Mouse (Mus musculus) heart, postnatal 0 days (tissue): ENCODE results near the gene Etv5. TPM values are rescaled to one million over a fixed set of nuclear protein-coding genes. Genes with fewer than 3 reads are reported as not detected.

Experiments used
- ATAC-seq: fragments of 200-750 bp; cut with Nextera tagmentation; 2 replicates; pipeline ENCODE4 v1.8.0; 2017; ENCODE audit warnings: low read depth, moderate number of reproducible peaks, moderate library complexity; ENCODE audit not compliant: insufficient read depth
- DNase-seq: peaks from one replicate; pipeline ENCODE4 v3.0.0-alpha.2; 2016; ENCODE audit warnings: low spot score
- H3K27ac ChIP-seq: fragments of 300-500 bp; sonication (generic); 2 replicates; pipeline ENCODE4 v1.5.1; 2014; ENCODE audit warnings: low read depth, mild to moderate bottlenecking
- H3K27me3 ChIP-seq: fragments of 300-500 bp; sonication (generic); 2 replicates; pipeline ENCODE4 v1.6.1; 2014; ENCODE audit warnings: low read length, mixed read lengths; ENCODE audit not compliant: control insufficient read depth, insufficient read depth
- H3K36me3 ChIP-seq: fragments of 300-500 bp; sonication (generic); replicated peaks from 2 replicates; pipeline ENCODE4 v1.6.1; 2014; ENCODE audit warnings: low read length, mixed read lengths; ENCODE audit not compliant: control insufficient read depth, insufficient read depth
- H3K4me1 ChIP-seq: fragments of 300-500 bp; sonication (generic); 2 replicates; pipeline ENCODE4 v1.6.1; 2014; ENCODE audit warnings: antibody characterized with exemption; ENCODE audit not compliant: control insufficient read depth, insufficient read depth
- H3K4me2 ChIP-seq: fragments of 300-500 bp; sonication (generic); 2 replicates; pipeline ENCODE4 v1.6.1; 2014; ENCODE audit warnings: low read depth, mild to moderate bottlenecking, low read length, moderate library complexity
- H3K4me3 ChIP-seq: fragments of 300-500 bp; sonication (generic); 2 replicates; pipeline ENCODE4 v1.5.1; 2014; ENCODE audit warnings: low read depth, low read length
- H3K9ac ChIP-seq: fragments of 300-500 bp; sonication (generic); replicated peaks from 2 replicates; pipeline ENCODE4 v1.6.1; 2014; ENCODE audit warnings: low read depth, low read length, mixed read lengths
- H3K9me3 ChIP-seq: fragments of 300-500 bp; sonication (generic); replicated peaks from 2 replicates; pipeline ENCODE4 v1.6.1; 2016; ENCODE audit warnings: low read length; ENCODE audit not compliant: control insufficient read depth
- CTCF ChIP-seq: IDR thresholded peaks from 2 replicates; pipeline ENCODE4 v1.5.1; 2016; ENCODE audit warnings: antibody characterized with exemption, control low read depth, low read depth
- EP300 ChIP-seq: IDR thresholded peaks from 2 replicates; pipeline ENCODE4 v1.6.1; 2016; ENCODE audit warnings: antibody characterized with exemption, low read depth
- WGBS: fragments of 180-500 bp; shearing (Covaris S2); extraction: QIAGEN DNeasy Blood & Tissue Kit; methylation state at CpG from one replicate; pipeline ENCODE4 v1.1.7; 2014; 5-methylcytosine and 5-hydroxymethylcytosine counted together
- polyA plus RNA-seq: library from polyadenylated mRNA; unstranded; fragments of >200 nt; fragmentation: Nextera tagmentation; extraction: Ambion mirVana; gene quantifications from 2 replicates; pipeline ENCODE4 v1.2.1, GENCODE M21; 2015
- total RNA-seq: library from RNA; depleted of rRNA; stranded (reverse); fragments of >200 nt; gene quantifications from 2 replicates; pipeline ENCODE4 v1.2.3, GENCODE M21; 2014; ENCODE audit warnings: low replicate concordance

Etv5 gene
- total and polyA plus RNA-seq, 2 experiments from 2014 or later: 7.7 to 14.8 TPM

DNA sequence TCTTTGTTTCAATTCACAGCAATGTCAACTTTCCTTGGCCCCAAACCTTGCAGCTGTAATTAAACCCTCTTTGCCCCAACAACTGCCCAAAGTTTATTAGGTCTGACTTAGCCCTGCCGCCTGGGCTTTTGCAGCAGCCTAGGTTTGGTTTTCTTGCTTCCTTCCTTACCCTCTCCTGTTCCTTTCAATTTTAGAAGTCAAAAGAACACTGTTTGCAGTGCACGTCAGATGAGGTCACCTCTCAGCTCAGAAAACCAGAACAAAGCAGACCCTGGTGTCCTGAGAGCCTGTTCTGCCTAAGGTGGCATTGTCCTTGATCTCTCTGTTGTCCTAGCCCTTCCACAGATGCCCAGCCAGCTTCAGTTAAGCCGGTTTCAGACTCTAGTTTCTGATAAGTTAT, 61.8 kb downstream of the Etv5 start:
- TF ChIP-seq CTCF: no peak
- TF ChIP-seq EP300: no peak
- no peaks in the 10 kb centered on the region; the same call in 1 of the 2 replicates for H3K4me1 ChIP-seq
- H3K9ac ChIP-seq: no peak overlapping the region
- no peaks in the 10 kb centered on the region for H3K27me3 ChIP-seq
- H3K4me3 ChIP-seq: no peak overlapping the region
- no peaks in the 10 kb centered on the region for H3K9me3 ChIP-seq
- 56% methylated on average over 3 of the region's 3 CpGs for WGBS
- H3K36me3 ChIP-seq: no peaks in the 10 kb centered on the region
- no peak for ATAC-seq
- H3K27ac ChIP-seq: no peak overlapping the region
- DNase-seq: no peak
- H3K4me2 ChIP-seq: no peak overlapping the region

DNA sequence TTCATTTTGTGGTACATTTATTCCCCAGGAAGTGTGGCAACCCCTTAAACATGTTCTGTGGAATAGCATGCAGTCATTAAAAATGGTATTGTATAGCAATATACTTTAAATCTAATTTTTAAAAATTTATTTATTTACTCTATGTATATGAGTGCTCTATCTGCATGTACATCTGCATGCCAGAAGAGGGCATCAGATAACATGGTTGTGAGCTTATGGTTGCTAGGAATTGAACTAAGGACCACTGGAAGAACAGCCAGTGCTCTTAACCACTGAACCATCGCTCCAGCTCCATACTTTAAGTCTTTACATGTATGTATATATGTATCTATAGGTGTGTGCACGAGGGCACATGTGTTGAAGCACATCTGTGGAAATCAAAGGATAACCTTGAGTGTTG, 64.6 kb downstream of the Etv5 start:
- no peaks in the 10 kb centered on the region for H3K36me3 ChIP-seq
- no peak overlapping the region for H3K9ac ChIP-seq
- H3K4me2 ChIP-seq: no peak overlapping the region
- no peaks in the 10 kb centered on the region; the same call in 1 of the 2 replicates for H3K4me1 ChIP-seq
- DNase-seq: no peak
- no peak for ATAC-seq
- no peaks in the 10 kb centered on the region for H3K9me3 ChIP-seq
- no peak overlapping the region for H3K4me3 ChIP-seq
- no peaks in the 10 kb centered on the region for H3K27me3 ChIP-seq
- TF ChIP-seq CTCF (no peak), EP300 (no peak)
- WGBS: 81% methylated on average over 2 of the region's 2 CpGs
- no peak overlapping the region for H3K27ac ChIP-seq

DNA sequence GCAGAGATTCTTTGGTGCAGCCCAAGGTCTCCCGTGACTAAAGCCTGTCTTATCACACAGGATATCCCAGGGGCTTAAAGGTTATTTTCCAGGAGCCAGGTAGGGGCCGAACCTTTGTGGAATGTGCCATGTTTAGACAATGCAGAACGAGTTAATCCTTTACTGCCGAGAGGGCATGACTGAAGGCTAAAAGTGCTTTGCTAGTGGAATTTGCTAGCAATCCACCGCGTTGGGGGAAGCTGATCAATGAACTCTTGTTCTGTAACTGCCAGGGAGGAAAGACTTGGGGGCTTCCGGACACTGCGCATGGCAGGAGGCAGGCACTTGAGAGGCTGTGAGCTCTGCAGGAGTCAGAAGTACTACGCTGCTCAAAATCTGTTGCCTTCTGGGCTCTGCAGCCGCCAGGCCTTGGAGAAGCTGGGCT, 66.8 kb downstream of the Etv5 start:
- Histone ChIP-seq H3K4me3 (no peak overlapping the region), H3K4me2 (no peak overlapping the region), H3K9ac (no peak overlapping the region), H3K9me3 (no peaks in the 10 kb centered on the region), H3K36me3 (no peaks in the 10 kb centered on the region), H3K27ac (no peak overlapping the region), H3K27me3 (no peaks in the 10 kb centered on the region), H3K4me1 (no peaks in the 10 kb centered on the region)
- no peak for DNase-seq
- no peak for ATAC-seq
- no peak for TF ChIP-seq CTCF
- TF ChIP-seq EP300: no peak
- 24% methylated on average over 10 of the region's 10 CpGs for WGBS

DNA sequence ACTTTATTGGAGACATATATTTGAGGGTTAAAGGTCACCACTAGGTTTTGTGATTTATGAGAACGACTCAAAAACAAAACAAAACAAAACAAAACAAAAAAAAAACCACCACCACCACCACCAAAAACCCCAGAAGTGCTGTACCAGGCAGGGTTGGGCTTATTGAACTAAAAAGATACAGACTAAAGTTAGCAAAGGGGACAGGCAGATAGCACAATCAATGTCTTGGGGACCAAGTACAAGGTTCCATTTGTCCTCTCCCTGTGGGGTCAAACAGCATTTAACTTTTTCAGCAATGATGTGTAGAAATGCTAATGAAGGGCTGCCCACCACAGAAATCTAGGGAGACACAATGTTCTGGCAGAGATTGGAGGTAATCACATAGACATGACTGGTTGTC, 67.3 kb downstream of the Etv5 start:
- ATAC-seq: no peak
- Histone ChIP-seq H3K4me1 (no peaks in the 10 kb centered on the region), H3K4me3 (no peak overlapping the region), H3K36me3 (no peaks in the 10 kb centered on the region), H3K4me2 (no peak overlapping the region), H3K9ac (no peak overlapping the region), H3K27ac (no peak overlapping the region), H3K9me3 (no peaks in the 10 kb centered on the region), H3K27me3 (no peaks in the 10 kb centered on the region)
- no peak for DNase-seq
- WGBS: 79% methylated on average over 1 of the region's 1 CpGs
- TF ChIP-seq CTCF (no peak), EP300 (no peak)

DNA sequence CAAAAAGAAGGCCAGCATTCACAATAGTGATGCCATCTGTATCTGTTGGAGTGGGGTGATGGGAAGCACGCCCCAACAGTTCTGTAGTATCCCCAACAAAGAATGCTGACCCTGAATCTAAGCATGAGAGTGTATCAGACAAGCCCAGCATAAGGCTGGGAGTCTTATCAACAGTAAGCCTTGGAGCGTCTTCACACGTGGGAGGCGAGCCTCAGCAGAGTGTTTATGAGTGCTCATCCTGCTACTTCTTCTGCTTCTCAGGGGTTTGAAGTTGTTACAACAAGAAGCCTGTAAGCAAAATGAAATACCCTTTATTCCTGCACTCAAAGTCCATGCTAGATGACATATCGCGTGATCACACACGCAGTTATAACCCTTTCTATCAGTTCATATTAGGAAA, 72.4 kb downstream of the Etv5 start:
- WGBS: 79% methylated on average over 7 of the region's 7 CpGs
- DNase-seq (no peak), ATAC-seq (no peak)
- H3K4me3 ChIP-seq: no peak overlapping the region
- H3K9ac ChIP-seq: no peak overlapping the region
- H3K4me2 ChIP-seq: no peak overlapping the region
- H3K4me1 ChIP-seq: no peaks in the 10 kb centered on the region
- H3K9me3 ChIP-seq: no peaks in the 10 kb centered on the region
- no peaks in the 10 kb centered on the region for H3K36me3 ChIP-seq
- no peak for TF ChIP-seq EP300
- TF ChIP-seq CTCF: no peak
- H3K27me3 ChIP-seq: no peaks in the 10 kb centered on the region
- no peak overlapping the region for H3K27ac ChIP-seq

DNA sequence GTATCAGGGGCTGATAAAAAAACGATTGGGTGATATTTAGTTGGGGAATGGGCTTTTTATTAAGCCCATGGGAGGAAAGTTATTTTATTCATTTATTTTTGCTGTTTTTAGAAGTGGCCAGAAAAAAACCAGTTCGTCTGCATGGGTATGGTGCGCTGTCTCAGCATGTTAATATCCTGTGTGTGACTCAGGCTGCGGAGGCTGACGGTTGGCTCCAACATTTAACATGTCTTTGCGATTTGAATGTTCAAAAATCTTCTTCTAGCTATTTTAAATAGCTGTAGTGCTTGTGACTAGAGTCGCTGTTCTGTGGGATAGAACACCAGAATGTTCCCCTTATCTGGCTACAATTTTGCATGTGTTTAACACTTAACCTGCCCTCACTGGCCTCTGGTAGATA, 73.5 kb downstream of the Etv5 start:
- H3K9ac ChIP-seq: no peak overlapping the region
- ATAC-seq (no peak), DNase-seq (no peak)
- H3K27ac ChIP-seq: no peak overlapping the region
- TF ChIP-seq CTCF: no peak
- TF ChIP-seq EP300: no peak
- H3K9me3 ChIP-seq: no peaks in the 10 kb centered on the region
- no peak overlapping the region for H3K4me2 ChIP-seq
- no peak overlapping the region for H3K4me3 ChIP-seq
- 76% methylated on average over 7 of the region's 7 CpGs for WGBS
- H3K36me3 ChIP-seq: no peaks in the 10 kb centered on the region
- no peaks in the 10 kb centered on the region for H3K4me1 ChIP-seq
- H3K27me3 ChIP-seq: no peaks in the 10 kb centered on the region
